Mouse (Mus musculus) small intestine, adult 2 months (tissue): ENCODE measurements at regions not wholly inside any gene's neighbourhood (a gene's known extent, or its start where the extent isn't known, plus 50 kb on each side); places are given as distances from the start of the nearest gene placed in this dataset.

Experiments used
- H3K27ac ChIP-seq: fragments of 200-500 bp; 2 replicates; pipeline ENCODE4 v1.5.1; 2012; ENCODE audit warnings: low read depth, low read length, control low read depth, inconsistent platforms; ENCODE audit not compliant: insufficient read depth
- H3K27me3 ChIP-seq: fragments of 200-500 bp; 2 replicates; pipeline ENCODE4 v1.6.1; 2012; ENCODE audit warnings: mild to moderate bottlenecking, moderate library complexity, low read length, inconsistent platforms; ENCODE audit not compliant: control insufficient read depth, insufficient read depth
- H3K36me3 ChIP-seq: fragments of 200-500 bp; 2 replicates; pipeline ENCODE4 v1.6.1; 2012; ENCODE audit warnings: mild to moderate bottlenecking, low read length, control low read depth, inconsistent platforms; ENCODE audit not compliant: control insufficient read depth, insufficient read depth
- H3K4me1 ChIP-seq: fragments of 200-500 bp; 2 replicates; pipeline ENCODE4 v1.6.1; 2012; ENCODE audit warnings: low read length, inconsistent platforms, mixed read lengths; ENCODE audit not compliant: control insufficient read depth, insufficient read depth, insufficient read length
- H3K4me3 ChIP-seq: fragments of 200-500 bp; 2 replicates; pipeline ENCODE4 v1.5.1; 2012; ENCODE audit warnings: low read depth, mild to moderate bottlenecking, control low read depth, inconsistent platforms, low read length, moderate library complexity
- CTCF ChIP-seq: fragments of 200-500 bp; IDR thresholded peaks from 2 replicates; pipeline ENCODE4 v1.5.1; 2012; ENCODE audit warnings: low read depth, mild to moderate bottlenecking, control low read depth, inconsistent platforms, low read length, moderate library complexity, mixed read lengths; ENCODE audit not compliant: insufficient replicate concordance, insufficient read length; ENCODE audit errors: extremely low read depth
- POLR2A ChIP-seq: fragments of 200-500 bp; IDR thresholded peaks from 2 replicates; pipeline ENCODE4 v1.6.1; 2012; ENCODE audit warnings: low read depth, mild to moderate bottlenecking, control low read depth, inconsistent platforms, low read length, moderate library complexity
- WGBS: fragments of 180-500 bp; shearing (Covaris S2); methylation state at CpG from one replicate; pipeline ENCODE4 v1.1.7; 2018; 5-methylcytosine and 5-hydroxymethylcytosine counted together

DNA sequence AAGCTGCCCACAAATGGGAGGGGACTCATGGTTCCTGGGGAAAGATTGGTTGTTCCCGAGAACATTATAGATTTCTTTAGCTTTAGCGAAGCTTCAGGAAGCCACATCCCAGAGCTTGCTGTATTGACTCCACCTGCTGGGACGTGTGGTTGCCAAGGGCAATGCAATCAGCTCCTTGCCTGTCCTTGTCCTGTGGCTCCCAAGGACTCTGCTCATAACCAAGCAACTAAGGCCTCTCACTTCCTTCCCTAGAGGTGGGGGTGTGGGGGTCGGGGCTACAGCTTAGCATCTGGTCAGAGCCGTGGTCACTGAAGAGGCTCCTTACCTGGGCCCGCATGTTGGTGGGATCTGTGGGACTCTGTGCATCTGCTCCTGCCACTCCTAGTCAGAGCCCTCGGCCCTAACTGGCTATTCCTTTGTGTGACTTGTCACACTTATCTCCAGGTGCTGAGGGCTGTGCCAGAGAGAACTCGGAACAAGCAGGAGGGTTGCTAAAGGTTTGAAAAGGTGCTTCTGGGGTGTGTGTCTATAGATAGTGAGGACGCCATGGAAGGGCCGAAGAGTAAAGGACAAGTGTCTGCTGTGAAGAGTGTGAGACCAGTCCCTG, 270.9 kb upstream of the N4bp1 start:
- H3K4me1 ChIP-seq, result no peaks in the 10 kb centered on the region
- no peaks in the 10 kb centered on the region for H3K27me3 ChIP-seq
- TF ChIP-seq POLR2A (no peak), CTCF (no peak)
- H3K27ac ChIP-seq, result no peak overlapping the region
- no peaks in the 10 kb centered on the region for H3K36me3 ChIP-seq
- whole genome bisulfite sequencing, result 34% methylated on average over 10 of the region's 10 CpGs
- H3K4me3 ChIP-seq, result no peak overlapping the region

DNA sequence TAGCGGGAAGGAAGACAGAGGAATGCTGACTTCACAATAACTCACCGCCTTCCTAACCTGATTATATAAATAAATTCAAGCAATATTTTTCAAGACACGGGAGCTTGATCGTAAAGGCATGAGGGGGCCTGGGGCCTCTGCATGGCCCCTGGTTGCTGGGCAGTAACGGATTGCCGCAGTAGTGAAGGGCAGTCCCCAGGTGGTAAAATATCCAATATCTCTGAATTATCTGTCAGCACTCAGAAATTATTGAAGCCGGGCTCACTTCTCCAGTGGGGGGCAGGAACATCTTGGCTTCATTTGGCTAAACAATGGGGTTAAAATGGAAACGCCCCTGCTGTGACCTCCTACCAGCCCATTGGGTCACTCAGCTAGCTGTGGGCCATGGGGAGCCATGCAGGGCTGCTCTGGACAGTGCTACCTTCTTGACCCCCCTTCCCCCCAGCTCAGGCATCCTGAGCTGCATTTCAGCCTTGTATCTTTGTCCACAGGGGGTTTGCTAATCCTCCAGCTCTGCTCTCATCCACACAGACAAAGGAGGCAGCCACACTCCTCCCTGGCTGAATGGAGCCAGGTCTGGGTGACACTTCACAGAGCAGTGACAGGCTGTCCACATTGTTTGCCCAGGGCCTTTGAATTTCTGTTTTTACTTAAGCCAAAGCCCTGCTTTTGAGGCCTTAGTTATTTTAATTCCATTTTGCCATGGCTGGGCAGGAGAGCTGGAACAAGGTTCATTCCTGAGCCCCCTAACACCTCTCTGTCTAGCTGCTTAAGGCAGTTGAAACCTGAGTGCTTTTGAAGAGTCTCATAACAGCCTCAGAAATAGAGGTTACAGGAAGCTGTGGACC, 267.2 kb upstream of the N4bp1 start:
- 40% methylated on average over 8 of the region's 8 CpGs for WGBS
- Histone ChIP-seq H3K4me3 (no peak overlapping the region), H3K27me3 (no peaks in the 10 kb centered on the region), H3K4me1 (no peaks in the 10 kb centered on the region), H3K27ac (no peak overlapping the region), H3K36me3 (no peaks in the 10 kb centered on the region)
- TF ChIP-seq CTCF, result no peak
- TF ChIP-seq POLR2A, result no peak

DNA sequence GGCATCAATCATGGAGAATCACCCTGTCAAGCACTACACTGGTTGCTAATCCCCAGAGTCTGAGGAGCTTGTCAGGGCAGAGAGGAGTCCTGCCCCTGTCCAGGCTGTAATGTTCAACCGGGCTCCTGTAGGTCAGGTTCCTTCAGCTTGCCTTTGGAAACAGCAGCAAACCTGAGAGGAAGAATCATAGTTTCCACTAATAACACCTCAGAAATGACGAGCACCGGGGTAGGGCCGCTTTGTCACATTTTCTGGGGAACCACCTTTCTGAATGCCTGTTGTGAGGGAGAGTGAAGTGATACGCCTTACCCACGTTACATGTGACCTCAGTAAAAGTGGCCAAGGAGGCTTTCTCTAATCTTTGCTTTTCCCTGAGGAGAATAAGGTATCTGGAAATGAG, 263.8 kb upstream of the N4bp1 start:
- Histone ChIP-seq H3K27me3 (no peaks in the 10 kb centered on the region), H3K4me1 (no peaks in the 10 kb centered on the region), H3K36me3 (no peaks in the 10 kb centered on the region), H3K4me3 (no peak overlapping the region), H3K27ac (no peak overlapping the region)
- TF ChIP-seq POLR2A, result no peak
- TF ChIP-seq CTCF, result no peak
- WGBS, result 83% methylated on average over 6 of the region's 6 CpGs

DNA sequence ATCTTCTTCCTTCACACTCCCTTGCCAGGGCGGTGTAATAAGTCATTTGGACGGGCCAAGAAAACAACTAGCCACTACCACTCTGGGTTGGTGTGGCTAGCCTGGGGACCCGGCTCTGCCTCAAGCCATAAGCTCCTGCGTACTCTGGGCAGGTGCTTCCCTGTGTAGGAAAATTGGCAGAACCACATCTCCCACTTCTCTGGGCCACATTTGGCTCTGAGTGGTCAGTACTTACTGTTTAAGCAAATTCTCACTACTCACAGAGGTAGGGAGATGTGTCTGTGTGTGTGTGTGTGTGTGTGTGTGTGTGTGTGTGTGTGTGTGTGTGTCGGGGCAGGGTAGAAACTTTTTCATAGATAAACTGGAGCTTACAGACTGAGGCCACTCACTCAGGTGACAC, 262.6 kb upstream of the N4bp1 start:
- no peaks in the 10 kb centered on the region for H3K27me3 ChIP-seq
- H3K4me1 ChIP-seq, result no peaks in the 10 kb centered on the region
- no peak overlapping the region for H3K4me3 ChIP-seq
- TF ChIP-seq CTCF, result no peak
- TF ChIP-seq POLR2A, result no peak
- 63% methylated on average over 5 of the region's 5 CpGs for WGBS
- H3K27ac ChIP-seq, result no peak overlapping the region
- H3K36me3 ChIP-seq, result no peaks in the 10 kb centered on the region

DNA sequence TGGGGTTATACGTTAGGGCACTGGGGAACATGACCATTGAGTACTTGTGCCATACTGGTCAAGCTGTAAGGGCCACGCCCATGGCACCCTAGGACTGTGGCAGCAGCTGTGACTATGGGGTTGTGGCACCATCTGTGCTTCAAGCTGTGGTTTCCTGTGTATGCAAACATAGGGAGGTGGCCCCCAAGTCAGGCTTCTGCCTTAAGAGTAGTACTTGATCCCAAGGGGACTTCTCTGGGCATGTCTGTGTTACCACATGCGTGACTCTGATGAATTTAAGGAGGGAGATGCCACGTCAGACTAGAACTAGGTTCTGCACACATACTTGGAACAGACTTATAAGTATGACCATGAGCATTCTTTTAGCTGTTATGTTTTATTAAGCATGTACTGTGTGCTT, 252.4 kb upstream of the N4bp1 start:
- Histone ChIP-seq H3K27ac (no peak overlapping the region), H3K36me3 (no peaks in the 10 kb centered on the region), H3K4me1 (no peaks in the 10 kb centered on the region), H3K27me3 (no peaks in the 10 kb centered on the region), H3K4me3 (no peak overlapping the region)
- TF ChIP-seq CTCF, result no peak
- no peak for TF ChIP-seq POLR2A
- 86% methylated on average over 4 of the region's 4 CpGs for WGBS

DNA sequence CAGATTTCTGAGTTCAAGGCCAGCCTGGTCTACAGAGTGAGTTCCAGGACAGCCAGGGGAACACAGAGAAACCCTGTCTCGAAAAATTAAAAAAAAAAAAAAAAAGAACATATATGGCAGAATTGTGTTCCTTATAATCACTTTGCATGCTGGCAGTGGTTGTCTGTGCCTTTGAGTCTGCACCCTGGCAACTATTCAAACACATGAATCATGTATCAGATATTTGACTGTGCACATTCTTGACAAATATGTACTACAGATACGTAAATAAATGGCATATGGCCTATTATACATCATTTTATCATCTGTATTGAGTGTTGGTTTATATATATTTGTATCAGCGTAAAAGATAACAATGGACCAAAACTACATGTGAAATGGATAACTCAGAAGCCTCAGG, 246.7 kb upstream of the N4bp1 start:
- no peak overlapping the region for H3K4me3 ChIP-seq

DNA sequence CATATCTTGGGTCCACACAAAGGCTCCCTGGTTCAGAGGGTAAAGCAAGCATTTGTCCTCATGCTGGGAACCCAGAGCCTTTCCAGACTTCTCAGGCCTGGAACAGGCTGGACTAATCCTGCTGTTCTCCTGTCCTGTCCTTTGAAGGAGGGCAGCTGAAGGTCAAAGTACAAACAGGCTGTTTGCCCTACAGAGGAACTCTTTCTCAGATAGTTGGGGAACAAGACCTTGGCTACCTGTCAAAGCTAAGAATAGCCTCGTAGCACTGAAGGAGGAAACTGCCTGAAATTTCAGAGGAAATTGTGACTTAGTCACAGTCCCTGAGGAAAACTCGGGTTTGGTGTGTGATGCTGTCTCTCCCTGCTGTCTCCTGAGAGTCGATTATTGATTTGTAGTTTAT, 245.6 kb upstream of the N4bp1 start:
- Histone ChIP-seq H3K27ac (no peak overlapping the region), H3K27me3 (no peaks in the 10 kb centered on the region), H3K4me3 (no peak overlapping the region), H3K4me1 (no peaks in the 10 kb centered on the region), H3K36me3 (no peaks in the 10 kb centered on the region)
- TF ChIP-seq POLR2A, result no peak
- no peak for TF ChIP-seq CTCF
- WGBS, result 19% methylated on average over 3 of the region's 3 CpGs

More for the DNA sequence above, 246.7 kb upstream of the N4bp1 start:
- Histone ChIP-seq H3K36me3 (no peaks in the 10 kb centered on the region), H3K27me3 (no peaks in the 10 kb centered on the region), H3K4me1 (no peaks in the 10 kb centered on the region), H3K27ac (no peak overlapping the region)
- WGBS, result 73% methylated on average over 3 of the region's 3 CpGs
- TF ChIP-seq POLR2A, result no peak
- TF ChIP-seq CTCF, result no peak
